Mouse (Mus musculus): Measurements from ENCODE around the gene Sema3c. TPM values are rescaled to one million over a fixed set of nuclear protein-coding genes. Genes with fewer than 3 reads are reported as not detected.

Gene Sema3c
- polyA plus RNA-seq, 2 experiments from 2014 or later, result not detected

Other genes with a start within 250 kb of the Sema3c start
- not detected for gene Speer4f2, start 201.1 kb upstream of the Sema3c start, polyA plus RNA-seq (2017; shearing (Covaris generic))
- gene Speer4f1, start 98.2 kb upstream of the Sema3c start, polyA plus RNA-seq (2017; shearing (Covaris generic)), result not detected